Mouse (Mus musculus): ENCODE measurements at regions not wholly inside any gene's neighbourhood (a gene's known extent, or its start where the extent isn't known, plus 50 kb on each side); places are given as distances from the start of the nearest gene placed in this dataset.

DNA sequence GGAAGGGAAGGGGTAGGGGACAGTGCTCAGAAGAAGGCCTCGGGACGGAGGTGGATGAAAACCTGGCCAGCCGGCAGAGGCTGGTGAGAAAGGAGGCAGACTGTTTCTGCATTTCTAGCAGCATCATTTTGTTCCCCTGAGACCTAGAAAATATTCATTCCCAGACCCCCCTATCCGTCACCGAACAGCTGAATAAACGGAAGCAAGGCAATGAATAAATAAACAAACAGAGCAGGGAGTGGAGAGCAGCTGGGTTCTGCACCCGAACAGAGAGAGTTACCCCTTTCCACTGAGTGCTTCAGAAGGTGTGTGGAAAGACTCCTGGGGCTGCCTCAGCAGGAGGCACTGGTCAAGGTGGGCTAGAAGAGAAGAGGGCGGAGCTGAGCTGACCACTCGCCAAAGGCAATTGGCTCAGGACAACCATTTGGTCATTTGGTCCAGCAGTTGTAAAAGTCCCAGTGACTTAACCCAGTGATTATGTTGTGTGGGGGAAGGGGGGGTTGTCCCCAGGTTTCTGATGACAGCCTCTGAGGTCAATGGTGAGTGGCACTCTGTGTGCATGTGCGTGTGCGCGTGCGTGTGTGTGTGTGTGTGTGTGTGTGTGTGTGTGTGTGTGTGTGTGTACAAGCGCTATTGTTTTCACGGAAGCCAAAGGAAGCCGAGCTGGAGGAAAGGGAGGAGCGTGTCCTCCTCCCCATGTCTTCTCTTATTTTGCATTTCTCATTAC is 233.1 kb downstream of the H2al1j start:
- 47% methylated on average over 17 of the region's 17 CpGs for WGBS (ENCODE audit: insufficient replicate concordance)
- ATAC-seq (replicated peaks; ENCODE audit: insufficient number of reproducible peaks, low FRiP score, low TSS enrichment) = no peak
- Histone ChIP-seq H3K27me3 (ENCODE audit: control insufficient read depth, insufficient read depth, low read length) (peaks cover 5% of the 10 kb centered on the region), H3K9ac (ENCODE audit: low read depth, low read length) (no peak overlapping the region), H3K27ac (ENCODE audit: low read depth, low read length) (no peak overlapping the region), H3K4me2 (no peak overlapping the region), H3K4me3 (ENCODE audit: low read depth, low read length) (no peak overlapping the region), H3K36me3 (ENCODE audit: control insufficient read depth, insufficient read depth, low read length) (no peaks in the 10 kb centered on the region), H3K9me3 (replicated peaks; ENCODE audit: control insufficient read depth, low read length) (no peaks in the 10 kb centered on the region), H3K4me1 (ENCODE audit: control insufficient read depth, insufficient read depth, low read length) (no peaks in the 10 kb centered on the region; the same call in 1 of the 2 replicates)

DNA sequence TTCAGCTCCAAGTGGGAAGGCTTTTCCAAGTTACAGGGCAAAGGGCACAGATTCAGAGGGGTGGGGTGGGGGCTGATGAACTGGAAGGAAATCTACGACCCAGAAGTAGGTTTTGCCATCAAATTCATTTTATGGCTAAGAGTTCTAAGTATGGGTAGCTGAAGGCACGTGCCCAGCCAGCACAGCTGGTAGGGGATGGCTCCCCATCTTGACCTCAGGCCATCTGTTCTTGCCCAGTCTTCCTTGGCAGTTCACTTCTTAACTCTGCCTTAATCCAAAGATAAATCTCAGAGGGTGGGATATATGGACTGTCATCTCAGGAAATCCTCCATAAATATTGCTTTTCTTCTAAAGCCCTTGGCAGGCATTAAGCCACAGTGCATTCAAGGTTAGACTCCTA is 238.3 kb downstream of the H2al1j start:
- H3K9me3 ChIP-seq (replicated peaks; ENCODE audit: control insufficient read depth, low read length) = no peaks in the 10 kb centered on the region
- ATAC-seq (replicated peaks; ENCODE audit: insufficient number of reproducible peaks, low FRiP score, low TSS enrichment) = no peak
- H3K27ac ChIP-seq (ENCODE audit: low read depth, low read length) = no peak overlapping the region
- no peak overlapping the region for H3K4me2 ChIP-seq
- no peaks in the 10 kb centered on the region for H3K36me3 ChIP-seq (ENCODE audit: control insufficient read depth, insufficient read depth, low read length)
- H3K9ac ChIP-seq (ENCODE audit: low read depth, low read length) = no peak overlapping the region
- peaks cover 7% of the 10 kb centered on the region for H3K27me3 ChIP-seq (ENCODE audit: control insufficient read depth, insufficient read depth, low read length)
- H3K4me1 ChIP-seq (ENCODE audit: control insufficient read depth, insufficient read depth, low read length) = no peaks in the 10 kb centered on the region
- WGBS (ENCODE audit: insufficient replicate concordance) = 57% methylated on average over 2 of the region's 2 CpGs
- no peak overlapping the region for H3K4me3 ChIP-seq (ENCODE audit: low read depth, low read length)

DNA sequence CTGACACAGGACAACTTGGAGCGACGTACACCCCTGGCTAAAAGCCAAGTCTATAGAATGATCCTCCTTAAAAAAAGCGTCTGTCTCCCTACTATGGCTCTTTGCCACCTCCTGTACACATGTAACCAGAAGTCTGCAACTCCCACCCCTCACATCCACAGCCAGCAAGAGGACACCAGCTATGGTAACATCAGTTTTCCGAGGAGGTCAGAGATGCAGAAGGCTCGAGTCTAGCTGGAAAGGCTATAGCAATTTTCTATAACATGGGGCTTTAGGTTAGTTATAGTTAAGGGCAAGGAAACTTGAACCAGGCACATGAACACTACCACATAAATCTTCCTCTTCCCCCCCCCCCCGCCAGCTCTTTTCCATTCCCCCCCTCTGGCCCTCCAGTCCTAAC is 240.2 kb downstream of the H2al1j start:
- no peaks in the 10 kb centered on the region for H3K4me1 ChIP-seq (ENCODE audit: control insufficient read depth, insufficient read depth, low read length)
- no peaks in the 10 kb centered on the region for H3K9me3 ChIP-seq (replicated peaks; ENCODE audit: control insufficient read depth, low read length)
- 69% methylated on average over 6 of the region's 6 CpGs for WGBS (ENCODE audit: insufficient replicate concordance)
- peaks cover 7% of the 10 kb centered on the region for H3K27me3 ChIP-seq (ENCODE audit: control insufficient read depth, insufficient read depth, low read length)
- H3K27ac ChIP-seq (ENCODE audit: low read depth, low read length) = no peak overlapping the region
- H3K9ac ChIP-seq (ENCODE audit: low read depth, low read length) = no peak overlapping the region
- no peak overlapping the region for H3K4me2 ChIP-seq
- no peak for ATAC-seq (replicated peaks; ENCODE audit: insufficient number of reproducible peaks, low FRiP score, low TSS enrichment)
- no peaks in the 10 kb centered on the region for H3K36me3 ChIP-seq (ENCODE audit: control insufficient read depth, insufficient read depth, low read length)
- no peak overlapping the region for H3K4me3 ChIP-seq (ENCODE audit: low read depth, low read length)

DNA sequence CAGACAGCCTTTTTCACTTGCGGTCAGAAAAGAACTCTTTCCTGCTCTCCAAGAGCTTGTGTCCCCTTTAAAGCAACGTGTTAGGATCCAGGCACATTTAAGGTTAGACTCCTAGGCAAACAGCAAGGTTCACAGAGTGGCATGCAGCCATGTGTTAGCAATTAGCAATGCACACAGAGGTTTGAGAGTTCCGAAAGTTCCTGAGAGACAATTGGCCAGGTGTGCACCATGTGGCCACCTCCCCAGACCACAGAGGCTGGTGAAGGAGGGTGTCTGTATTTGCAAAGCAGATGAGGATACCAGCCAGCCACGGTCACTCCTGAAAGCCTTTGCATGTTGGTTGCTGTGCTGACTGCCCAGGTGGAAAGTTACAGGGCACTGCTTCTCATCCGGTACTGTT is 240.6 kb downstream of the H2al1j start:
- no peaks in the 10 kb centered on the region for H3K36me3 ChIP-seq (ENCODE audit: control insufficient read depth, insufficient read depth, low read length)
- ATAC-seq (replicated peaks; ENCODE audit: insufficient number of reproducible peaks, low FRiP score, low TSS enrichment) = no peak

DNA sequence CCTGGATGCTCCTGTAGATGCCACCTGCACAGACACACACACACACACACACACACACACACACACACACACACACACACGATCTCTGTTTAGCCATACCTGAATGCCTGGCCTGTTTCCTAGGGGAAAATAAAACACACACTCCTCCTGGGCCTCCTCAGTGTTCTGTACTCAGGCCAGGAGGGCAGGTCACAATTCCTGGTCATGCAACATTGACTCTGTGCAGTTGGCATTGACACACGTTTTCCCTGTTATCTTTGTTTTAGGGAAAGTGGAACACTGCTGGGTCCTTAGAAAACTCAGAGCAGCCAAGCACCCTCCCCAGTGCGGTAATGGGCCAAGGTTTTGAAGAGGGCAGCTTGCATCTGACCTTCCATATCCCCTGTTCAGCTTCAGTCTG is 246.7 kb downstream of the H2al1j start:
- no peaks in the 10 kb centered on the region for H3K9me3 ChIP-seq (replicated peaks; ENCODE audit: control insufficient read depth, low read length)
- H3K4me2 ChIP-seq = no peak overlapping the region
- 65% methylated on average over 3 of the region's 3 CpGs for WGBS (ENCODE audit: insufficient replicate concordance)
- H3K4me3 ChIP-seq (ENCODE audit: low read depth, low read length) = no peak overlapping the region
- ATAC-seq (replicated peaks; ENCODE audit: insufficient number of reproducible peaks, low FRiP score, low TSS enrichment) = no peak
- H3K36me3 ChIP-seq (ENCODE audit: control insufficient read depth, insufficient read depth, low read length) = no peaks in the 10 kb centered on the region
- H3K4me1 ChIP-seq (ENCODE audit: control insufficient read depth, insufficient read depth, low read length) = no peaks in the 10 kb centered on the region
- H3K27me3 ChIP-seq (ENCODE audit: control insufficient read depth, insufficient read depth, low read length) = no peaks in the 10 kb centered on the region
- H3K9ac ChIP-seq (ENCODE audit: low read depth, low read length) = no peak overlapping the region
- no peak overlapping the region for H3K27ac ChIP-seq (ENCODE audit: low read depth, low read length)

More for the DNA sequence above, 240.6 kb downstream of the H2al1j start:
- H3K4me2 ChIP-seq = no peak overlapping the region
- H3K9ac ChIP-seq (ENCODE audit: low read depth, low read length) = no peak overlapping the region
- peaks cover 6% of the 10 kb centered on the region for H3K27me3 ChIP-seq (ENCODE audit: control insufficient read depth, insufficient read depth, low read length)
- no peak overlapping the region for H3K4me3 ChIP-seq (ENCODE audit: low read depth, low read length)
- H3K27ac ChIP-seq (ENCODE audit: low read depth, low read length) = no peak overlapping the region
- no peaks in the 10 kb centered on the region for H3K9me3 ChIP-seq (replicated peaks; ENCODE audit: control insufficient read depth, low read length)
- WGBS (ENCODE audit: insufficient replicate concordance) = 67% methylated on average over 5 of the region's 5 CpGs
- H3K4me1 ChIP-seq (ENCODE audit: control insufficient read depth, insufficient read depth, low read length) = no peaks in the 10 kb centered on the region

DNA sequence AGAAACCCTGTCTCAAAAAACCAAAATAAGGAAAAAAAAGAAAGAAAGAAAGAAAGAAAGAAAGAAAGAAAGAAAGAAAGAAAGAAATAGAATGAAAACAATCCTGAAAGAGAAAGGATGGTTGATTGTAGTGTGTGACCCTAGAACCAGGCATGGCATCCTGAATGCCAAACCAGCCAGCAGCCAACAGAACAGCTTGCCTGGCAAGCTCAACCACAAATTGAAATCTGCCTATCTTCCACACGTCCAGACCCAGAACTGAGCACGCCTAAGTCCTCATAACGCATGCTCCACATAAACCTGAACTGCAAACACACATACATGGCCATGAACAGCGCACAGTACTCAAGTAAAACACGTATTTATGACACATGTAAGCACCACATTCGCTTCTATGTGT is 247.9 kb downstream of the H2al1j start:
- Histone ChIP-seq H3K4me2 (no peak overlapping the region), H3K9ac (ENCODE audit: low read depth, low read length) (no peak overlapping the region), H3K9me3 (replicated peaks; ENCODE audit: control insufficient read depth, low read length) (no peaks in the 10 kb centered on the region), H3K4me1 (ENCODE audit: control insufficient read depth, insufficient read depth, low read length) (no peaks in the 10 kb centered on the region), H3K27ac (ENCODE audit: low read depth, low read length) (no peak overlapping the region), H3K27me3 (ENCODE audit: control insufficient read depth, insufficient read depth, low read length) (peaks cover 5% of the 10 kb centered on the region; the same call in 1 of the 2 replicates), H3K4me3 (ENCODE audit: low read depth, low read length) (no peak overlapping the region), H3K36me3 (ENCODE audit: control insufficient read depth, insufficient read depth, low read length) (no peaks in the 10 kb centered on the region)
- 86% methylated on average over 6 of the region's 6 CpGs for WGBS (ENCODE audit: insufficient replicate concordance)
- no peak for ATAC-seq (replicated peaks; ENCODE audit: insufficient number of reproducible peaks, low FRiP score, low TSS enrichment)

DNA sequence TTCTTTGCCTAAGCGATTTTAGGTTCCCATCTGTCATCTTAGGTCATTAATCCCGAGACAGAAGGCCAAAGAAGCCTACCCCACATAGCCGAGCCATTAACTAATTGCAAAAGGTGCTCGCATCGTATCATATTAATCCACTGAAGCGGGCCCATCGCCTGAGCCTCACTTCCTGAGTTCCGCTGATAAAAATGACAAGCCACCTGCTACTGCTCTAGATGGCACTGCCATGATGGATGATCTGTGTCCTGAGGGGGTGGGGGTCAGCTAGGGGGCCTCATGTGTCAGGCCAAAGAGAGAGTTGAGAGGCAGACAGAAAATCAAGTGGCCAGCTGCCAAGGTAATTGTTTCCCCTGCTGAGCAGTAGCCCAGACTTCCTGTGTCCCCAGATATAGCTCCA is 248.7 kb downstream of the H2al1j start:
- Histone ChIP-seq H3K27me3 (ENCODE audit: control insufficient read depth, insufficient read depth, low read length) (peaks cover 5% of the 10 kb centered on the region; the same call in 1 of the 2 replicates), H3K4me3 (ENCODE audit: low read depth, low read length) (no peak overlapping the region), H3K4me1 (ENCODE audit: control insufficient read depth, insufficient read depth, low read length) (no peaks in the 10 kb centered on the region), H3K9ac (ENCODE audit: low read depth, low read length) (no peak overlapping the region), H3K9me3 (replicated peaks; ENCODE audit: control insufficient read depth, low read length) (no peaks in the 10 kb centered on the region), H3K4me2 (no peak overlapping the region), H3K36me3 (ENCODE audit: control insufficient read depth, insufficient read depth, low read length) (no peaks in the 10 kb centered on the region), H3K27ac (ENCODE audit: low read depth, low read length) (no peak overlapping the region)
- WGBS (ENCODE audit: insufficient replicate concordance) = 60% methylated on average over 8 of the region's 8 CpGs
- ATAC-seq (replicated peaks; ENCODE audit: insufficient number of reproducible peaks, low FRiP score, low TSS enrichment) = no peak

DNA sequence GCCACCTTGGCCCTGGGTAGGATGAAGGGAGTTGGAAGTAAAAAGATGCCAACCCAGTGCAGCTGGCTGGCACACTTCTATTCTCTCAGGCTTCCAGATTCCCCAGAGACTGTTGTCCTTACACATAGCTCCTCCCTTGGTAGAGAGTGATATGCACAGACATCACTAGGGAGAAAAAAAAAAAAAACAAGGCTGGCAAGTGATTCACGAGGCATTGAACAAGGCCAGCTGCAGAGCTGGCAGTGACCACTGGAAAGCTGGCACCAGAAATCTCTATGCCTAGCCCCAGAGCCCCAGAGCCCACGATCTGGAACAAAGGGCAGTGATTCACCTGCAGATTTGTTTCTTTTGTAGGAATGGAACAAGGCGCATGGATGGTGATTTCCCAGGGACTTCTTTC is 249.7 kb downstream of the H2al1j start:
- no peak overlapping the region for H3K9ac ChIP-seq (ENCODE audit: low read depth, low read length)

DNA sequence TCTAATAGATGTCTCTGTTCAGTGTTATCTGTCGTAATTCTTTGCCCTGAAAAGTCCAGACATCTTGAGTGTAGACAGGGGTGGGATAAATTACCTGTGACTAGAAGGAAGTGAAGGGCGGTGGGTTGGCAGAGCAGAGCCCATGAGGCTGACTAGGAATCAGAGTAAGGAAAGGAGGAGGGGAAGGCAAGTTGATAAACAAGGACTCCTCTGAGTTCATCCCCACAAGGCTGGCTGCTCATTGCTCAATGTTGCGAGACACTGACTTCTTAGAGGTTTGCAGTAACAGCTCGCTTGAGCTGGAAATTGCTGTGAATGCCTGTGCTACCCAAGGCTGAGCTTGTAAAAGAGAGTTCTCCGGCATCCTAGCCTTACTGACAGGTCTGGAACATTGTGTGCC is 257.7 kb downstream of the H2al1j start:
- no peaks in the 10 kb centered on the region for H3K4me1 ChIP-seq (ENCODE audit: control insufficient read depth, insufficient read depth, low read length)
- no peak for ATAC-seq (replicated peaks; ENCODE audit: insufficient number of reproducible peaks, low FRiP score, low TSS enrichment)

More for the DNA sequence above, 249.7 kb downstream of the H2al1j start:
- Histone ChIP-seq H3K27me3 (ENCODE audit: control insufficient read depth, insufficient read depth, low read length) (peaks cover 5% of the 10 kb centered on the region; the same call in 1 of the 2 replicates), H3K4me2 (no peak overlapping the region), H3K4me3 (ENCODE audit: low read depth, low read length) (no peak overlapping the region), H3K36me3 (ENCODE audit: control insufficient read depth, insufficient read depth, low read length) (no peaks in the 10 kb centered on the region), H3K9me3 (replicated peaks; ENCODE audit: control insufficient read depth, low read length) (no peaks in the 10 kb centered on the region), H3K27ac (ENCODE audit: low read depth, low read length) (no peak overlapping the region), H3K4me1 (ENCODE audit: control insufficient read depth, insufficient read depth, low read length) (no peaks in the 10 kb centered on the region)
- 69% methylated on average over 3 of the region's 3 CpGs for WGBS (ENCODE audit: insufficient replicate concordance)
- no peak for ATAC-seq (replicated peaks; ENCODE audit: insufficient number of reproducible peaks, low FRiP score, low TSS enrichment)

More for the DNA sequence above, 257.7 kb downstream of the H2al1j start:
- WGBS (ENCODE audit: insufficient replicate concordance) = 64% methylated on average over 5 of the region's 5 CpGs
- peaks cover under 1% of the 10 kb centered on the region; the same call in 1 of the 2 replicates for H3K27me3 ChIP-seq (ENCODE audit: control insufficient read depth, insufficient read depth, low read length)
- H3K4me2 ChIP-seq = no peak overlapping the region
- H3K27ac ChIP-seq (ENCODE audit: low read depth, low read length) = no peak overlapping the region
- no peaks in the 10 kb centered on the region for H3K36me3 ChIP-seq (ENCODE audit: control insufficient read depth, insufficient read depth, low read length)
- no peaks in the 10 kb centered on the region for H3K9me3 ChIP-seq (replicated peaks; ENCODE audit: control insufficient read depth, low read length)
- no peak overlapping the region for H3K4me3 ChIP-seq (ENCODE audit: low read depth, low read length)
- no peak overlapping the region for H3K9ac ChIP-seq (ENCODE audit: low read depth, low read length)
